Mouse (Mus musculus) heart, postnatal 36 days (tissue): ENCODE results near the gene Gm20388. TPM values are rescaled to one million over a fixed set of nuclear protein-coding genes. Genes with fewer than 3 reads are reported as not detected.

ENCODE experiments used
- DNase-seq, 2 experiments: peaks; one replicate each; pipeline ENCODE4 v3.0.0; 2021 to 2022
- intact Hi-C: fragments of 180-260 bp; cut with DNase I; formaldehyde crosslinking; loops from one replicate; pipeline ENCODE4 v1.15.1; 2025
- total RNA-seq, 2 experiments: library from RNA; stranded (reverse); gene quantifications; 2 replicates each; pipeline ENCODE4 v1.2.3; 2021

Gene Gm20388
- total RNA-seq, 2 experiments from 2014 or later = 3.5 to 4.9 TPM

DNA sequence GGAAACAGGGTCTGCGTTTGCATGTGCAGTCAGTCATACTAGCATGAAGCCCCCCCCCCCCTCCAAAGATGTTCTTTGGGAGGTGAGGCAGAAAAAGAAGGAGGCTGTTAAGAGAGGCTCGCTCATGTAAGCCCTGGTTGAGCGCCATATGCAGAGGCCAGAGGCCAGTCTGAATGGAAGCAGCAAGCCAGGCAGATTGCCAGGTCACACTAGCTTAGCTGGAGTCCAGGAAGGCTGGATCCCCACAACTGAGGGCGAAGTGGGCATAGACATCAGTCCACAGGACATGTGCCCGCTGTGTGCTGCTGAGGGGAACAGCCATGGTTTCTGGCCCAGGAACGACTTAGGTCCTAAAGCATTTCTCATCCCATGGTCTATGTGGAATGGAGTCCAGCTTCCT lies 477.6 kb downstream of the Gm20388 start:
- intact Hi-C loops = no loop called here
- DNase-seq = no peak

DNA sequence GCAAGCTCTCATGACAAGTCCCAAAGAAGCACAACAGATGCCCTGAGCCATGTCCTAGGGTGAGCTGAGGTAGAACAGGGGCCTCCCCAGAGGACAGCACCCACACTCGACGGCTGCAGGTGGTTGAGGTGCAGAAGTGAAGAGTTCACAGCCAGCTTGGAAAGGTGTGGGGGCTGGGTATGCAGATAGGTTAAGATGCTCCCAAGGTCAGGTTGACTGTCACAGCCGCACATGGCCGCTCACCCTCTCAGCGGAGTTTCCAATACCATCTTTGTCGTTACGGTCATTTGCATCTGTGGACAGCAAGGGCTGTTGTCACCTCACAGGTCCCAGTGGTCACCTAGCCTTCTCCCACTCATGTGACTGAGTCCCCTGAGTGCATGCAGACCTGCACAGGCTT lies 480.0 kb downstream of the Gm20388 start:
- no peak for DNase-seq
- intact Hi-C loops = no loop called here

DNA sequence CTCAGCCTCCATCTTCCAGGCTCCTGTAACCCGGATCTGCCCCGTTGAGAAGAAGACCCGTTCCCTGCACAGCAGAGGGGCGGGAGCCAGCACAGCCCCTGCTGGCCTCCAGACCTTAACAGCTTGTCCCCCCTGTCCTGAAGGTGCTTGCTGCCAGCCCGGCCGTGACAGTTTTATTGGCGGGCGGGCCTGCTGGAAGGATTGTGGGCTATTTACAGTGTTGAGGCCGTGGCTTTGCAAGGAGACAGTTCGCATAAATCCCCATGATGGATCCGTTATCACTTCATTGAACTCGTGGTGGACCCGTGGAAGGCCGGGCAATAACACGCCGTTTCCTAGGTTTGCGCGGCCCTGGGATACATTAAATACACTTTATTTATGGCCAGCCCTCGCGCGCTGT lies 481.2 kb downstream of the Gm20388 start:
- intact Hi-C loops = no loop called here
- no peak for DNase-seq

DNA sequence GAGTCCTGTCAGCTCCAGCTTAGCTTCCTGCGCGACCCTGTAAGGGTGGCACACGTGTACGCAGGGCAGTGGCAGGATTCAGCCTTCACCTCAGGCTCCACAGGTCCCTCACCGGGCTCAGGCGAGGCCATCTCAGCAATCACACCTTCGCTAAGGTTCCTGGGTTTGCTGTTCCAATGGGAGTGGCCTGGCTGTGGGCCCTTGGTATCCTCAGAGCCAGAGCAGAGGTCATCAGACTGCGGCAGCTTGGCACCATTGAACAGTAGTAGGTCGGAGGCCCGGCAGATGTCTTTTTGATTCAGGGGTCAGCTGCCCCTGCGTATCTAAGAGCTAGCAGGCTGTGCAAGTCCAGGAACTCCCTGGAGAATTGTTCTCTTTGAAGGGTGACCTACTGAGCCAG lies 482.4 kb downstream of the Gm20388 start:
- no peak for DNase-seq

DNA sequence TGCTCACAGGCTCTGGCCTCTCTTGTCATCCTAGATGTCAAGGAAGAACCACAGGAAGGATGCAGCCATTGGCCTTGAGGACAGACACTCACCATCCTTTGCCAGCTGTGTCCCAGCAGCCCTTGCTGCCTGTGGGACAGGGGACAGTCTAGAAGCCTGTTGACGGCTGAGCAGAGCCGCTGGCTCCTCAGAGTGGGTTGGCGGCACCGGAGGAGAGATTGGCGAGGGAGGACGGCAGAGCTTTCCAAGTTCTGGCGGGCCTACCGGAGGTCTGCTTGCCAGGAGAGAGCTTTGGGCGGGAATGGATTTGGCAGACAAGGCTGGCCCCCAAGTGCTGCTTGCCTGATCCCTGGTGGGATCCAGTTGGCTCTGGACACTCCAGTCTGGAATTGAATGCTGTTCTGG lies 483.2 kb downstream of the Gm20388 start:
- DNase-seq = peak; percentile 36 to 51
- intact Hi-C loops = no loop called here

More for the DNA sequence above, 482.4 kb downstream of the Gm20388 start:
- intact Hi-C loops = no loop called here

DNA sequence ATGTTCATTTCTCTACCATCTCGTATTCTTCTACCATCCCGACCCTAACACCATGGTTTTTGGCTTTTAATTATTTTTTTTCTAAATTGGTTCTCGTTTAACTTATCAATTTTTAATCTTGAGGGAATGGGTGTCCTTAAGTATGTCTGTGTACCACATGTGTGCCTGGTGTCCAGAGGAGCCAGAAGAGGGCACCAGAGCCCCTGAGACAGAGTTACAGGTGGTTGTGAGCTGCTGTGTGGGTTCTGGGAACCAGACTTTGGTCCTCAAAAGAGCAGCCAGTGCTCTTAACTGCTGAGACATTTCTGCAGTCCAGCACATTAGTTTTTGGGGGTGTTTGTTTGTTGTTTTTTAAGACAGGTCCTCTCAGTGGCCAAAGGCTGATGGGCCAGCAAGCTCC lies 485.3 kb downstream of the Gm20388 start:
- intact Hi-C loops = no loop called here
- no peak for DNase-seq

DNA sequence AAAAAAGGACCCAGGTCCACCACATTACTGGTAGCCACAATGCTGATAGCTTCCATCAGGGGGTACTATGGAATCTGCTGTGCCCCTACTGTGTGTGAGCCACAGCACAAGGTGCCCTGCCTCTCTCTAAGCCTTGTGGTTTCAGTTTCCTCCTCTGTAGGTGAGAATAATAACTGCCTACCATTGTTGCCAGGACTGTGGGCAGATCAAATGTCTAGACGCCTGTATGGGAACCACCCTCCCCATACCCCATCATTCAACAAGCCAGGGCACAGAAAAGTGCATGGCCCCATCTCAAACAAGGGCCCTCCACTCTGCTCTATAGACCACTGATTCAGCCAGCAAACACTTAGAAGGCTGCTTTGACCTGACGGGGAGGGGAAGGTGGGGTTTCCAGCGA lies 486.1 kb downstream of the Gm20388 start:
- intact Hi-C loops = no loop called here
- no peak for DNase-seq

DNA sequence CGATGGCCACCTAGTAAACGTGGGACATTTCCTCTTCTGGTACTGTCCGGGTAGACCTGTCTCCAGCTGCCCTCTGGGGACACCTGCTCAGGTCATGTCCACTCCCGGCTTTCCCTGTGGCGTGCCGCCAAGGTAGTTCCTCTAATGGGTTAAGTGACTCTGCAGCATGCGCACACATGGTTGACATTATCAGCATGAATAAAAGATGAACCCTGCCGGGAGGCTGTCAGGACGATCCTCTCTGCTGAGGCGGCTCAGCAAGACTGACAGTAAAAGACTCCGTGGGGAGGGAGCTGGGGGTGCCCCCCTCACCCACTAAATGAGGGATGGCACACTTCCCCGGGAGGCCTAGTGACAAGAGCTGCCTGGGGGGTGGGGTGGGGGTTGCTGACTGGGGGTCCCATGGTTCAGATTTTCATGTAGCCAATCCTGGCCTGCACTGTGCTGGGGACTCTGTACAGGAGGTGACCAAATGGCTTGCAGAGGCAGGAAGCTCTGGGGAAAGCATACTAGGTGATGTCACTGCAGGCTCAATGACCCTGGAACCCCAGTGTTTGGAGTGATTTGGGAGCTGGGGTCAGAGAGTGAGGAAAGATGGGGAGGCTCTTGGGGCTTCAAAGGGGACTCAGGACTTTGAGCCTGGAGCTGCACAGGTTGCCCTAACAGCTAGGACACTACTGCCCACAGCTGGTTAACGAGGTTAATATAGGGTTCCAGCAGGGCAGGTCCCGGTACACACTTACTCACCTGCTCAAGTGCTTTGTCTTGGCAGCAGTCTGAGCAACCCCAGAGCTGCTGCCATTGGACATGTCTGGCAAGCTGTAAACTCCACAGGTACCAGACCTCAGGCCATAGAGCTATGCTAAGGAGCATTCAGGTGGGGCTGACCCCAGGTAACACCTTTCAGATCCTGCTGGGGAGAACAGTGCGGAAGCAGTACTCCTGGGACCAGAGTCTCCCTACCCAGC lies 487.1 kb downstream of the Gm20388 start:
- intact Hi-C loops = no loop called here

DNA sequence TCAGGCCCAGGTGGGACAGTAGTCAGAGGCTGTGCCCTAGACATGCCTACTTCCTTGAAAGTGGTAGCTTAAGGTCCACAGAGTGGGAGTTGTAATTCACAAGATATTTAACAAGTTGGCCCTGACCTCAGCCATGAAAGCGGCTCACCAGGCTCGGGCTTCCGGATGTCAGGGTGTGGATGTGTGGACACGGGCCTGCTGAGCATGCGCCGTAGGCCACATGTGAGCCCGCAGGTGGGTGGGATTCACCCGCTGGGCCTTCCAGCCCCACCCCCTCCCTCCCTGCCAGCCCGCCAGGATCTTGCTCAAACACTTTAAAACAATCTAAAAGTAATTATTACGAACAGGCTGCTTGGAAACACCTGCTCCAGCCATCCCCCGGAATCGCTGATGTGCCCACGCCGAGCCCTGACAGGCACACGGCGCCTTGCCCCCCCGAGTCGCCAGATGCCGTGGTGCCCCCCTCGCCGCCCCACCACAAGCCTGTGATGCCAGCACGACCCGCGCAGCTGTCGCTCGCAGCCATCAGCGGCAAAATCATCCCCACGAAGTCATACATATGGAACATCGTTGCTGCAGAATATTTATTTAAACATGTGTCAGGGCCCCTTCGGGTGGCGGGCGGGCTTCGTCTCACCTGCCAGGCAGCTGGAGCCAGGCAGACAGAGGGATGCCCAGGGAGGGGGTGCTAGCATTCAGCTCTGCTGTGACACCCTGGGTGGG lies 488.7 kb downstream of the Gm20388 start:
- no peak for DNase-seq
- intact Hi-C loops = no loop called here

More for the DNA sequence above, 487.1 kb downstream of the Gm20388 start:
- DNase-seq = no peak

DNA sequence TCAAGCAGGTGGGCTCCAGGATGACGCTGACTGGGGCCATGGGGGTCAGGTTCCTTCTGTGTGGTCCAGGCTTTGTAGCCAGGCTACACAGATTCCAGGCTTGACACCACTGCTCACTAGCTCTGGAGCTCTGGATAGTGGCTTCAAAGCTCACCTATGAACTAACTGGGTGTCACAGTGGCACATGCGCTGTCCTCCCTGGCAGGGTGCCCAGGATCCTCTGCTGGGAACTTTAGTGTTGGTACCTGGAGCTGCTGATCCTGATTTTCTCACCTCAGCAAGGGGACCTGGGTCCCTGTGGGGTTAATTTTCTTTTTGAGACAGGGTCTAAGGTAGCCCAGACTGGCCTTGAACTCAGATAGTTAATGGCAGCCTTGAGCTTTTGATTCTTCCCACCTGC lies 490.6 kb downstream of the Gm20388 start:
- intact Hi-C loops = no loop called here

DNA sequence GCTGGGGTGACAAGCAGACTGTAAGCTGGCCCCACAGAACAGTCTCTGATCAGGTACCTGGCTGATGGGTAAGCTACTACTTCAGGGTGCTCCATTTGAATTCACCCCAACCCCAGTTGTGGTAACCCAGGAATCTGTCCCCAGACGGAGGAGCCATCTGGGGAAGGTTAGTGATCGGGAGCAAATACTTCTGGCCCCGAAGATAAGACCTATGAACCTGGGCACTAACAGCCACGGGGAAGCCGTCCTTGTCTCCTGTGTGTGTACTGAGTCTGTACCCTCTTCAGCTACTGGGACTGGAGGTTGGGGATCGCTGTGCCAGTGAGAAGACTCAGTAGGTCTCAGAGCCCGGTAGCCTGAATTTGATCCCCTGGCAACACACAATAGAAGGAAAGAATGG lies 491.1 kb downstream of the Gm20388 start:
- intact Hi-C loops = no loop called here
- no peak for DNase-seq

More for the DNA sequence above, 490.6 kb downstream of the Gm20388 start:
- no peak for DNase-seq

DNA sequence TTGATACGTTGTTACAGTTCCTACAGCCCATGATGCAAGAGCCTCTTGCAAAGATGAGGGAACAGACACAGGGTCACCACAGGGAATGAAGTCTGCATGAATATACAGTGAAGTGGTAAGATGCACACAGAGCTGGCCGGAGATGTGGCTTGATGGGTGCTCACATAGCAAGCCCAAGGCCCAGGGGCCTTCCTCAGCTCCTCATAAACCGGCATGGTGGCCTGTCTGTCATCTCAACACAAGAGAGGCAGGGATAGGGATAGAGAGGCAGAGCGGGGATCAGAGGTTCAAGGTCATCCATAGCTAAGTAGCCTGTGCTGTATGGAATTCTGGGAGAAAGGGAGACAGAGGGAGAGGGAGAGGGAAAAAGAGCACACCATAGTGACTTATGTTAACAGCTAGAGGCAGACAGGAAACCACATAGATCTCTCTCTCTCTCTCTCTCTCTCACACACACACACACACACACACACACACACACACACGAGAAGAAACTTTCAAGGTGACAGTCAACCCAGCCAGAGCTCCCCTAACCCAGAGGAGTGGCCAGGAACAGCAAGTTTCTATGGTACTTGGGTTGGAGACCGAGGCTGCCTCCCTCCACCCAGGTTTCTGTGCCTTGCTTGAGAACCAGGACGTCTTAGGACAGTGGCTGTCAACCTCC lies 493.1 kb downstream of the Gm20388 start:
- no peak for DNase-seq
- intact Hi-C loops = no loop called here

DNA sequence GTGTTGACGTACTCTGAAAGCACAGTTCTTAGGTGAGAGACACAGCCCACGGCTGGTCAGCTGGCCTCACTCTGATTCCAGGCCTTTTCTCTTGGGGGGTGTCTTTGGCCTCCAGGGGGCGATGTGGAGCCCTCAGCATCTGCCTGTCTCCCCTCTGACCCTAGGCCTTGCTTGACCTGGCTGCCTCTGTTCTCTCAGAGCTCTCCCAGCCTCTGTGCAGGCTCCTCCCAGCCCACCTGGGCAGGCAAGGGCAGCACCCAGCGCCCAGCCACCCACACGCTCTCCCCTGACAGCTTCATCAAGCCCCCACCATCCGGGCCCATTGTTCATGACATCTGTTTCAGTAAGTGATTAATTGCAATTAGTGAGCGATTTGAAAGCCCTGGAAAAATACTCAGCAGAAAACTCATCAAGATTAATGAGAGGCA lies 494.0 kb downstream of the Gm20388 start:
- intact Hi-C loops = no loop called here

DNA sequence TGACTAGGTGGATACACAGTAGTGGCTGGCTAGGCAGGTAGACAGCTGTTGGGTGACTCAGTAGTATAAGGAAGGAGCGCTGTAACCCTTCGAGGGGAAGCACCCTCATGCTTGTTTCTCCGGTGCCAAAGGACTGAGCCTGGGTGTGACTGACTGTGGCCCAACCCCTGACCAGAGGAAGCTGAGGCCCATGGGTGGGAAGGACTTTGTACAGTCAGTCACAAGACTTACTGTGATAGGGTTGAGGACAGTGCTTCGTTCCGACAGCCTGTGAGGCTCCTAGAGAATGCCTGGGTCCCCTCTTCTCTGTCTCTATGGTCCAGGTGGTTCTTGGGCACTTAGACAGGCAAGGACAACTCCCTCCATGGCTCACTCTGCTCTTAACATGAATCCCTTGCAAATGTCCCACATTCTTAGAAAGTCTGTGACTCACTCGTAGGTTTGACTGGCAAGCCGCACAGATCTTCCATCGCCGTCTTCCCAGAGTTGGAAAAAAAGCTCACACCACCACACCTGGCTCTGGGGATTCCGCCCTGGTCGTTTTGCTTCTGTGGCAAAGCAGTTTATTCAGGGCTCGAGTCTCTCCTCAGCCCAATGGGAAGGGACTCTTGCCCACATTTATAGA lies 495.5 kb downstream of the Gm20388 start:
- intact Hi-C loops = no loop called here
- DNase-seq = no peak

More for the DNA sequence above, 494.0 kb downstream of the Gm20388 start:
- DNase-seq = peak; percentile 58 to 72

DNA sequence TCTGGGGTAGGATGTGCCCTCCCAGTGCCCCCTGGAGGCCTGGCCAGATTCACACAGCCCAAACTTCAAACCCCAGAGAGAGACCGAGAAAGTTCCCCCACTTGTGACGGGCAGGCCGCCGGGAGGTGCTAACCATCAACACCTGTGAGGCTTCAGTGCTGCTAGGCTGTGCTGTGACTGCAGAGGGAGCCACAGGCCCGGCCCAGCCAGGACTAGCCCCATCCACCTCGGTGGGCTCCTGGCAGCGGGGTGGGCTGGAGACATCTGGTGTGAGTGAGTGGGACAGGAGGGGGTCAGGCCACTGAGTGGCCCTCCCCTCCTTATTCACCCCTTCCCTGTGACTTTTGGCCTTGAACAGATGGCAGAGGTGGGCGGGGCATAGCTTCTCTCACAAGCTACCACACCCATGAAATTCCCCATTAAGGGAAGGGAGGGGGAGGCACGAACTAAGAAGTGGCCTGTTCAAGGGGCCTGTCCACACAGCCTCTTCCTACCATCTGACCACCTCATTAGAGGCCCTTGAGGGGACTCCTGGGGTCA lies 497.1 kb downstream of the Gm20388 start:
- intact Hi-C loops = loop anchor here (1.0 kb wide), 1 partner anchor 128 kb away; no protein-coding TSS in a partner anchor
- peak; percentile 39 to 54 for DNase-seq

DNA sequence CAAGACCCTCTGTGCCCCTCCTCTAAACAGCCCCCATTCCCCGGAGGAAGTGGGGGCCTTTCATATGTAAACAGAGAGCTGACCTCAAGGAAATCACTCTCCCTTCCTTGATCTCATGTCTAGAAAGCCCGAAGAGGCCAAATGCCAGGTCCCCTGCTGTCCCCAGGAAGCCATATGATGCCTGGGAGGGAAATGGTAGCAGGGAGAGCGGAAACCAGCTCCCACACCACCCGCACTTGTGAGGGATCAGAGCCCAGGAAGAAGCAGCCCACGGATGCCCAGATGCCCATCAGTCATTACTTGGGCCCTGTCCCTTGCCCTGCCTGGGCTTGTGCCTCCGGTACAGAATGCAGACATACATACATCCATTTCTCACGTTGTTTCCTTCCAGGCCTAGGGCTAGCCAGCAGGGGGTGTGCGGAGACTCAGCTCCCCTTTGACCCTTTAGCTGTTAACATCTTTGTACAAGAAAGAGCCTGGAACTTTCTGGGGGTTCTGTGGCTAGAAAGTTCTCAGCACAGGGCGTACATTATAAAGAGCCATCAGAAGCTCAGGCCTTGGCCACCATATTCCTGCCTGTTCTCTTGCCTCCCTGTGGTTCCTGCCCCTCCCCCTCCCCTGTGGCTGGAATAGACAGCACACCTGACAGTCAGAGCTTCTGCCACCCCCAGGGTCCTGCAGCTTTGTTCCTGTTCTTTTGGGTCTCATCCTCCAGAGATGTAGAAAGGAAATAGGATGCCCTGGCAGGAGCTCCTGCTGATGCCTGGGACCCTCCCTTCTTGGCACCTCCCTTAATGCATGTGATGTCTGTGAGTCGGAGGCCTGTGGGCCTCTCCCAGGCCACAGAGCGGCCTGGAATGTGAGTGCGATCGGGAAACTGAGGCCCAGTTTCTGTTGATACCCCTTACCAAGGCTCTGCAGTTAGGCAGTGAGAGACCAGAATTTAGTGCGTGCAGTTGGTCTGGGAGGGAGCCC lies 497.9 kb downstream of the Gm20388 start:
- no peak for DNase-seq
- intact Hi-C loops = no loop called here

DNA sequence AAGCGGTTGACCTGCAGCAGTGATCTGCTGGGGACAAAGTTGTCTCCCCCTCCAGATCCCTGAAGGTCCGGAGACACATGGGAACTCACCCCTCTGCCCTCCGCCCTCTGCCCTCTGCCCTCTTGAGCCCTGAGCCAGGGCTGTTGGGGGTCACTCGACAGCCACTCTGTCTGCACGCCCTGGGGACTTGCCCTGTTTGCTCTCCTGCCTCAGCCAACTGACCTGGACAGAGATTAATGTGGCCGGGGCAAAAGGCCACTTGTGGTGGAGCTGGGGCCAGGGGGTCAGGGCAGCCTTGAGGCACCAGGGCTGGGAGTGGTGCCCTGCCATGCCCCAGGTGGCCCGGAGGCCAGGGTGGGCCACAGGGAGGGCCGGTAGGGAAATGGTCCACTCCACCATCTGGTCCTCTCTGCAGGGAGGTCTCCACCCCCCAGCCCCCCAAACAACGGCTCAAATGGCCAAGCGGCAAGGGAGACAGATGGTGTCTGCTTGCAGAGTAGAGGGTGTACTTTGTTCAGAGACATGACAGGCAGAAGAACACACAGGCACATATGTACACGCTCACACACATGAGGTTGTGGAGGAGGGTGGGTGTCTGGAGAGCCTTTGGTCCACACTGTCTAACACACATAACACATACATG lies 498.9 kb downstream of the Gm20388 start:
- intact Hi-C loops = no loop called here
- no peak for DNase-seq

DNA sequence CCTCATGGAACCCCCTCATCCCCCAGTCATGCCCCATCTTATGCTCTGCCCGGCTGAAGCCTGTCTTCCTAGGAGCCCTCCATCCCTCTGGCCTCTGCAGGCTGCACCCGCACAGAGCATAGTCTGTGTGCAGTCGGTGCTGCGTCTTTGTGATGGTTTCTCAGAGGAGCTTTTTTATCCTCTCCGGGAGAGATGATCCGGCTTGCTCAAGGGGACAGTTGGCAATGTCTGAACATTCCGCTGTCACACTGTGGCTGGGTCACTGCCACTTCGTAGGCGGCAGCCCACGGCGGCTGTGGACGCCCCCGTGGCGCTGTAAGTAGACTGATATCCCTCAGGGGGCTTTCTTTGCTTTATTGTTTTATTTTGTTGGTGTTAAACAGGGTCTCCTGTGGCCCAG lies 500.4 kb downstream of the Gm20388 start:
- no peak for DNase-seq
- intact Hi-C loops = no loop called here

DNA sequence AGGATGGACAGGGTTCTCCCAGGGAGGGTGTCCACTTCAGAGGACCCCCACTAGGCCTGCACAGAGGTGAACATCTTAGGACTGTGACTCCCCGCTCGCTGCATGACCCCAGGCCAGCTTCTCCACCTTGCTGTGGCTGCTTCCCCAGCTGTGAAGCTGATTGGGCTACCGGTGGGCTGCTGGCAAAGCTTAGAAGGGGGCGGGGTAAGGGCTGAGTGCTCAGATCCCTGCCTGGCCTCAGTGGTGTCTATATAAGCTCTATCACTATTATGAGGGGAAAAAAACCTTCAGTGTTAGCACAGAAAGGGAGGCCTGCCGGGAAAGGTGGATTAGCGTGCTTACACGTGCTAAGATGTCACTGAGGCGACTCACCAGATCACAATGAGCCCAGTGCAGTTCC lies 501.2 kb downstream of the Gm20388 start:
- no peak for DNase-seq
- intact Hi-C loops = no loop called here
